Mouse (Mus musculus): ENCODE data around the gene Mrpl49.

GRCm38 (mm10) chr19:6015511-6016315 is 41.9 kb downstream of the Mrpl49 start, which contains the start of gene Capn1:
- no peak for TF ChIP-seq CTCF (IDR thresholded peaks at IDR 0.05; ENCODE audit: control insufficient read depth, insufficient read depth, low read length)
- peak; percentile 45; the same call in 1 of the 2 replicates for TF ChIP-seq POLR2A (IDR thresholded peaks at IDR 0.05; ENCODE audit: borderline replicate concordance, control insufficient read depth, low read depth, low read length)

All from bone marrow, adult 2 months (tissue).